Mouse (Mus musculus) limb, embryonic 14.5 days (tissue): ENCODE measurements around the gene Slc16a7. TPM values are rescaled to one million over a fixed set of nuclear protein-coding genes. Genes with fewer than 3 reads are reported as not detected.

Experiments
- ATAC-seq: fragments of 200-750 bp; cut with Nextera tagmentation; 2 replicates; pipeline ENCODE4 v1.8.0; 2017; ENCODE audit warnings: low read depth, moderate number of reproducible peaks, moderate TSS enrichment; ENCODE audit not compliant: low FRiP score
- DNase-seq: peaks from one replicate; pipeline ENCODE4 v3.0.0-alpha.2; 2015; ENCODE audit warnings: low spot score
- H3K27ac ChIP-seq: fragments of 300-500 bp; sonication (generic); replicated peaks from 2 replicates; pipeline ENCODE4 v1.5.1; 2014; ENCODE audit warnings: low read depth, mild to moderate bottlenecking, low read length, moderate library complexity, mixed read lengths
- H3K27me3 ChIP-seq: fragments of 300-500 bp; sonication (generic); 2 replicates; pipeline ENCODE4 v1.6.1; 2014; ENCODE audit warnings: low read length, mixed read lengths; ENCODE audit not compliant: control insufficient read depth, insufficient read depth
- H3K36me3 ChIP-seq: fragments of 300-500 bp; sonication (generic); 2 replicates; pipeline ENCODE4 v1.6.1; 2014; ENCODE audit warnings: mild to moderate bottlenecking, low read length, moderate library complexity, mixed read lengths; ENCODE audit not compliant: control insufficient read depth, insufficient read depth
- H3K4me1 ChIP-seq: fragments of 300-500 bp; sonication (generic); 2 replicates; pipeline ENCODE4 v1.6.1; 2014; ENCODE audit warnings: antibody characterized with exemption, low read length, mixed read lengths; ENCODE audit not compliant: control insufficient read depth, insufficient read depth
- H3K4me2 ChIP-seq: fragments of 300-500 bp; sonication (generic); replicated peaks from 2 replicates; pipeline ENCODE4 v1.6.1; 2014; ENCODE audit warnings: low read depth, mild to moderate bottlenecking, low read length, moderate library complexity; ENCODE audit not compliant: severe bottlenecking
- H3K4me3 ChIP-seq: fragments of 300-500 bp; sonication (generic); replicated peaks from 2 replicates; pipeline ENCODE4 v1.5.1; 2014; ENCODE audit warnings: low read length
- H3K9ac ChIP-seq: fragments of 300-500 bp; sonication (generic); 2 replicates; pipeline ENCODE4 v1.6.1; 2014; ENCODE audit warnings: mild to moderate bottlenecking, low read depth, low read length, moderate library complexity; ENCODE audit not compliant: severe bottlenecking
- H3K9me3 ChIP-seq: fragments of 300-500 bp; sonication (generic); 2 replicates; pipeline ENCODE4 v1.6.1; 2016; ENCODE audit warnings: low read length; ENCODE audit not compliant: control insufficient read depth
- POLR2A ChIP-seq: fragments of 200-500 bp; IDR thresholded peaks from 2 replicates; pipeline ENCODE4 v1.8.0; 2012; ENCODE audit warnings: inconsistent platforms, mild to moderate bottlenecking, moderate library complexity, borderline replicate concordance; ENCODE audit not compliant: insufficient read depth, insufficient read length; ENCODE audit errors: extremely low read depth
- WGBS: fragments of 180-500 bp; shearing (Covaris S2); extraction: QIAGEN DNeasy Blood & Tissue Kit; methylation state at CpG from one replicate; pipeline ENCODE4 v1.1.7; 2014; 5-methylcytosine and 5-hydroxymethylcytosine counted together
- polyA plus RNA-seq, 2 experiments: library from polyadenylated mRNA; depleted of rRNA in 1 of 2; stranded (reverse) in 1 of 2; unstranded in 1 of 2; fragments of >200 nt; fragmentation: Nextera tagmentation in 1 of 2; extraction: Ambion mirVana in 1 of 2; gene quantifications; 2 replicates each; pipeline versions ENCODE4 v1.2.1 to v1.2.3; 2012 to 2014

Slc16a7 gene
- 5.3 and 6.2 TPM in 2 replicates for polyA plus RNA-seq (2012; rRNA removed)
- 4.5 and 5.1 TPM in 2 replicates for polyA plus RNA-seq (2014; fragmentation: Nextera tagmentation; extraction: Ambion mirVana)

GRCm38 (mm10) chr10:125388876-125389786, at the start of gene Slc16a7:
Gene Slc16a7, minus strand, starts transcription at chr10:125389465.
- H3K4me2 ChIP-seq, result peak within 1 kb of the TSS; percentile 91
- H3K27ac ChIP-seq, result no peak within 1 kb of the TSS
- no peaks in the 10 kb centered on the region for H3K27me3 ChIP-seq
- no peaks in the 10 kb centered on the region for H3K36me3 ChIP-seq
- DNase-seq (peak; percentile 71), ATAC-seq (peak; percentile 90)
- H3K4me3 ChIP-seq, result peak within 1 kb of the TSS; percentile 69
- peak within 1 kb of the TSS; percentile 67 for H3K9ac ChIP-seq
- WGBS, result 1% methylated on average over 52 of the region's 67 CpGs
- no peaks in the 10 kb centered on the region for H3K9me3 ChIP-seq
- peaks cover 11% of the 10 kb centered on the region for H3K4me1 ChIP-seq
- no peak for TF ChIP-seq POLR2A

- DNase-seq (no peak), ATAC-seq (no peak)
- H3K4me1 ChIP-seq, result no peaks in the 10 kb centered on the region
- H3K4me2 ChIP-seq, result no peak overlapping the region
- H3K4me3 ChIP-seq, result no peak overlapping the region
- no peaks in the 10 kb centered on the region for H3K9me3 ChIP-seq
- no peaks in the 10 kb centered on the region for H3K27me3 ChIP-seq
- no peak overlapping the region for H3K9ac ChIP-seq
- WGBS, result 78% methylated on average over 6 of the region's 6 CpGs
- no peak overlapping the region for H3K27ac ChIP-seq
- no peaks in the 10 kb centered on the region for H3K36me3 ChIP-seq
- TF ChIP-seq POLR2A, result no peak
These were observed 29.5 kb upstream of the Slc16a7 start for GRCm38 (mm10) chr10:125418795-125419194.

GRCm38 (mm10) chr10:125399796-125400195, 10.5 kb upstream of the Slc16a7 start:
- 85% methylated on average over 4 of the region's 4 CpGs for WGBS
- no peak overlapping the region for H3K4me3 ChIP-seq
- H3K4me2 ChIP-seq, result no peak overlapping the region
- no peaks in the 10 kb centered on the region for H3K36me3 ChIP-seq
- DNase-seq (no peak), ATAC-seq (no peak)
- no peak for TF ChIP-seq POLR2A
- no peaks in the 10 kb centered on the region for H3K9me3 ChIP-seq
- H3K9ac ChIP-seq, result no peak overlapping the region
- no peak overlapping the region for H3K27ac ChIP-seq
- no peaks in the 10 kb centered on the region for H3K27me3 ChIP-seq
- H3K4me1 ChIP-seq, result no peaks in the 10 kb centered on the region

GRCm38 (mm10) chr10:125390011-125390410, 746 bp upstream of the Slc16a7 start:
- WGBS, result 86% methylated on average over 6 of the region's 6 CpGs
- H3K4me2 ChIP-seq, result peak overlapping the region; percentile 91
- H3K4me3 ChIP-seq, result peak overlapping the region; percentile 69
- no peak for ATAC-seq
- TF ChIP-seq POLR2A, result no peak
- no peak for DNase-seq
- H3K4me1 ChIP-seq, result peaks cover 11% of the 10 kb centered on the region
- no peak overlapping the region for H3K27ac ChIP-seq
- no peaks in the 10 kb centered on the region for H3K36me3 ChIP-seq
- no peak overlapping the region for H3K9ac ChIP-seq
- no peaks in the 10 kb centered on the region for H3K27me3 ChIP-seq
- H3K9me3 ChIP-seq, result no peaks in the 10 kb centered on the region

- WGBS, result 20% methylated on average over 7 of the region's 7 CpGs
- no peak for DNase-seq
These were observed 787 bp downstream of the Slc16a7 start for GRCm38 (mm10) chr10:125388481-125388875.

More at GRCm38 (mm10) chr10:125388481-125388875, 787 bp downstream of the Slc16a7 start:
- H3K27me3 ChIP-seq, result no peaks in the 10 kb centered on the region
- no peaks in the 10 kb centered on the region for H3K36me3 ChIP-seq
- peaks cover 11% of the 10 kb centered on the region for H3K4me1 ChIP-seq
- peak overlapping the region; percentile 91 for H3K4me2 ChIP-seq
- ATAC-seq, result no peak
- TF ChIP-seq POLR2A, result no peak
- no peak overlapping the region for H3K27ac ChIP-seq
- peak overlapping the region; percentile 67 for H3K9ac ChIP-seq
- H3K4me3 ChIP-seq, result peak overlapping the region; percentile 69
- no peaks in the 10 kb centered on the region for H3K9me3 ChIP-seq
